Mouse (Mus musculus) retina, adult 2 months (tissue): ENCODE data around the gene Rdh14.

Experiments
- DNase-seq: peaks from one replicate; pipeline ENCODE4 v3.0.0-alpha.2; 2012; ENCODE audit warnings: low read depth, low spot score

Rdh14 gene

GRCm38 (mm10) chr12:10390671-10391441 is at the start of gene Rdh14:
Rdh14 (plus strand) TSS chr12:10390772.
- DNase-seq = peak; percentile 88

DNA sequence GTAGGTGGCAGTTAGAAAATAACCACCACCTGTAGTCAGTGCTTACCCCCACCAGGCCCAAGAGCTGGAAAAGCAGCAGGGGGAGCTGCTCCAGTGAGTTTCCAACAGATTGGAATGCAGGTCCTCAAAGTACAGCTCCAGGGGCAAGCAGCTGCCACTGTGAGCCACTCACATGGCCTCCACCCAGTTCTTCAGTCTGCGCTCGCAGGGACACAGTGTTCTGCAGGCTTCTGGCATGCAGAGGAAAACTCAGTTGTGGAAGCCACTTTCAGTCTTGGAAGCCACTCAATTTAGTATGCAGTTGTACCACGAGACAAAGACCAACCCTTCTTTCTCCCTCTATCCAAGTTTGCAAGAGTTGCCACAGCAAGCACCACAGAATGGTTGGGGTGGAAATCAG is 39.9 kb upstream of the Rdh14 start:
- DNase-seq = no peak

- DNase-seq = no peak
Measured at GRCm38 (mm10) chr12:10357756-10358155, 32.8 kb upstream of the Rdh14 start.

DNA sequence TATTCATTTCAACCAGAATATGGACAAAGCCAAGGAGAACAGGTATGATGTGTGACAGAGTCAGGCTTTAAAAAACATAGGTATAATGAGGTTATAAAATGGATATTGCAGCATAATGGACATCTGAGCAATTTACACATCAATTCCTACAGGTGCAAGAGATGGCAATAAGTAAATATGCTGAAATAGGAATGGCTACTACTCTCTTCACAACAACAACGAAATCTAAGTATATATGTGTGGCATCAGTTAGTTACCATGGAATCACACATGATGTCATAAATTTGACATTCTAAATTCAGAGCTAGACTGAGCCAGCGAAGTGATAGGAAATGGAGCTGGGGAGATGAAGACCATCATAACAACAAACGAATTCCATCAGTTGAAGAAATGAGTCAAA is 20.9 kb upstream of the Rdh14 start, which contains the start of gene Nt5c1b:
Gene Nt5c1b (plus strand): TSS at position 301 of the 400 bp plus-strand sequence.
- DNase-seq = no peak

DNA sequence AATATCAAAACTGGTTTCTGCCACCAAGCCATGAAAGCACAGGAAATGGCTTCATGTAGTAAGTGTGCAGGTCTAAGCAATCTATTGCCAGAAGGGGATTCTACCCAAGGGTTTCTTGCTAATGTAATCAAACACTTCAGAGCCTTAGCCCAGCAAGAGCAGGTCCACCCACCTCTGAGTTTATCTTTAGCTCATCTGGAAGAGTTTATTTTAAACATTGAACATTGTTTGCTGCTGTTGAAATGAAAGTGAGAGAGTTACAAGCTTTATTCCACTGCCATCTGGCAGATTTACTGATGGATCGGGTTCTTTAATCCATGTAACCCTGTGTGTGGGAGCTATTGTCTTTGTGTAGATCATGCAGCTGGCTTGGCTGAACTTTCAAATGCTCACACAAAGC is 10.2 kb downstream of the Rdh14 start:
- DNase-seq = no peak

GRCm38 (mm10) chr12:10402421-10403115 is 12.0 kb downstream of the Rdh14 start:
- no peak for DNase-seq

GRCm38 (mm10) chr12:10410511-10411179 is 20.1 kb downstream of the Rdh14 start:
- DNase-seq = no peak

- no peak for DNase-seq
Measured at GRCm38 (mm10) chr12:10411453-10411852, 20.9 kb downstream of the Rdh14 start.

DNA sequence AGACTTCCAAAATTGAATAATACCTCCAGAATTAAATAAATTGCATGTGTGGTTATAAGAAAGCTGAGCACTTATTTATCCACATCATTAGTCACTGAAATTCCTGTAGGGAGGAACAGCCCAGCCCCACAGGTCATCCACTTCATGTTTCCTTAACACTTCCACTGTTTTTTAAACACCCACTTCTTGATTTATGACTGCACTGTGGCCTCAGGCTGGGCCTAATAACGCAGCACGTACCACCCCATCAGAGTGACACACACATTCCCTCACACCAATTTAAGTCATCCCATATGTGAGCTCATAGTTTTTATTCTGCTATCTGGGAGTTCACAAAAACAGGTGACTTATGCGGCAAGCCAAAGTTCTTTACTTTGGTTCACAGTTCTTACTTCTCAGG is 31.8 kb downstream of the Rdh14 start:
- DNase-seq = no peak

- DNase-seq = no peak
Measured at GRCm38 (mm10) chr12:10425982-10426863, 35.7 kb downstream of the Rdh14 start.

DNA sequence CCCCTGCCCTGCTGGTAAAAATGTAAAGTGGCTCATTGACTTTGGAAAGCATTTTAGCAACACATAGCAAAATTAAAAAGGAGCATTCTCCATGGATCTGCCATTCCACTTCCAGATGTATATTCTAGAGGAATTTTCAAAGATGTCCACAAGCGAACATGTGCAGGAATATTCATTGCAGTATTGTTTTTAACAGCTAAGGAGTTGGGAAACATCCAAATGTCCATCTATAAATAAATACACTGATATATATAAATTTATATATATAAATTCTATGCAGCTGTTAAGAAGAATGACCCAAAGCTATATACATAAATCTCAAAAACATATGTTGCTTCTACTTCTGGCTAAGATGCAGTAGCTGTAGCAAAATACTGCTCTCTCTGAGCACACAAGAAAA is 40.4 kb downstream of the Rdh14 start:
- no peak for DNase-seq

DNA sequence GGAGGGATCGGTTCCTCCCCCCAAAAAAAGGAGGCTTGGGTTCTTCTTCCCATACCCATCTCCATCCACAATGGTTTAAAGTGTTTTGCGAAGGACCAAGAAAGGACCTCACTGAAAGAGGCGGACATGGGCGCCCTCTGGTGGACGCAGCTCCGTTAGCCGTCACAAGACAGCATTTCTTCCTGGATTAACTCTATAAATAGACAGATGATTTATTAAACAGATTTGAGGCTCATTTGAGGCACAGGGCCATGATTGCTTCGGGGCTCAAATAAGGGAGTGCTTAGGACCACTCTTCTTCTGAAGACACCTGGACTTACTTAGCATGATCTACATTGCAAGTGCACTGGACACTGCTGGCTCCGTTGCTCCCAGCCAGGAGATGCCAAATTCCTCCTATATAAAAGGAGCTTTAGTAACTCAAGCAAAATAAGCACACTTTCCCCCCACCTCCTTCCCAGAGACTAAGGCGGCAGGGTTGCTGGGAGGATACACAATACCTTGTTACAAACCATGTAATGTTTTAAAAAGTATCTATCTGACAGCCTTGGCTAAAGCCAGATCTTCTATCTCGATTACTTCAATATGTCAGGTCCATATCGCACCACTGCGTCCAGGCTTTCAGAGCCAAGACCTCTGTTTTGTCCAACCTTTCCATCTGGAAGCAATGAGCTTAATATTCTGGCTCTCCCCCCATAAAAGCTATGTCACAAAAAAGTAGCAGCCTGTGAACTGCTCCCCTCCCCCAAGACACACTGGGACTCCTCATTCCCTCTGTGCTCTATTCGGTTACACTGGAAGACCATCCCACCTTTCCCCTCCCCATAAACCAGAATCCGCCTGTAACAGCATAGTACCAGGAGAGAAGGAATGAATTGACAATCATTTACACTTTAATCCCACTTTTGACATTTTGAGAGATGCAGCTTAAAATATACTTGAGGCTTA is 47.8 kb downstream of the Rdh14 start:
- DNase-seq = peak; percentile 33

- DNase-seq = no peak
Measured at GRCm38 (mm10) chr12:10439483-10440235, 49.1 kb downstream of the Rdh14 start.
